Mouse (Mus musculus): ENCODE measurements around the gene Zdhhc11. TPM values are rescaled to one million over a fixed set of nuclear protein-coding genes. Genes with fewer than 3 reads are reported as not detected.
A peak's percentile ranks its signal among the peaks of the same experiment; 100 is the strongest.
"Not testable (repeated sequence)": the region's sequence is repeated elsewhere in the genome, so short reads cannot be mapped to it uniquely, and the experiment has no call there.

Gene Zdhhc11
- polyA plus RNA-seq, 1 experiment from 2014 or later: not detected

GRCm38 (mm10) chr13:74008948-74009718 lies 45.5 kb downstream of the Zdhhc11 start, which contains the start of gene Tppp:
TSS of gene Tppp (plus strand) at chr13:74009407.
- H3K4me3 ChIP-seq: peak within 1 kb of the TSS; percentile 62
- H3K27me3 ChIP-seq: peaks cover 17% of the 10 kb centered on the region
- H3K27ac ChIP-seq: peak within 1 kb of the TSS; percentile 48; the same call in 1 of the 2 replicates
- peaks cover 8% of the 10 kb centered on the region; the same call in 1 of the 2 replicates for H3K4me1 ChIP-seq
- no peaks in the 10 kb centered on the region for H3K9me3 ChIP-seq (replicated peaks)
- under 1% methylated on average over 56 of the region's 56 CpGs for WGBS
- peak; percentile 94 for ATAC-seq
- H3K36me3 ChIP-seq (ENCODE audit: poor library complexity, severe bottlenecking): no peaks in the 10 kb centered on the region
- H3K4me2 ChIP-seq: peak within 1 kb of the TSS; percentile 99
- peak within 1 kb of the TSS; percentile 65 for H3K9ac ChIP-seq

- Histone ChIP-seq H3K36me3 (ENCODE audit: poor library complexity, severe bottlenecking) (no peaks in the 10 kb centered on the region), H3K4me3 (peak overlapping the region; percentile 62), H3K9ac (peak overlapping the region; percentile 65), H3K4me1 (peaks cover 8% of the 10 kb centered on the region; the same call in 1 of the 2 replicates), H3K27ac (peak overlapping the region; percentile 48), H3K27me3 (peaks cover 17% of the 10 kb centered on the region), H3K4me2 (peak overlapping the region; percentile 99), H3K9me3 (replicated peaks) (no peaks in the 10 kb centered on the region)
- WGBS: 1% methylated on average over 55 of the region's 55 CpGs
- peak; percentile 64 for ATAC-seq
Observed at GRCm38 (mm10) chr13:74009791-74010614, 46.4 kb downstream of the Zdhhc11 start.

DNA sequence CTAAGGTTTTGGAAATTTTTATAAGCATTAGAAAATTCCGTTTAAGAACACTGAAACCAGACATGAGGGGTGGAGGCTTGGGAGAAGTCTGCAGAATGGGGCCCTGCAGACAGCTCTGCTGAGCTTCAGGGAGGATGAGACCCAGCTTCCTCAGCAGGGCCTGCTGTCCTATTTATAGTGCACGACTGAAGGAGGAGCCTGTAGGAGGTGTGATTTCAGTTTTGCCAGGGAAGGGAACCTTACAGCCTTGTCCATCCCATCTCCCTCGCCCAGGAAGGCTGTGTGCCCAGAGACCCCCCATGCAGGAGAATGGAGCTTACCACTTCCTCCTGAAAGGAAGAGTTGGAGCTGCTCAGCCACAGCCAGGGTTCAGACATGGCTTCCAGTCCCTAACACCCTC lies 47.0 kb downstream of the Zdhhc11 start:
- peaks cover 8% of the 10 kb centered on the region; the same call in 1 of the 2 replicates for H3K4me1 ChIP-seq
- H3K4me3 ChIP-seq: peak overlapping the region; percentile 62
- no peaks in the 10 kb centered on the region for H3K36me3 ChIP-seq (ENCODE audit: poor library complexity, severe bottlenecking)
- no peaks in the 10 kb centered on the region for H3K9me3 ChIP-seq (replicated peaks)
- peaks cover 17% of the 10 kb centered on the region for H3K27me3 ChIP-seq
- H3K9ac ChIP-seq: peak overlapping the region; percentile 65; the same call in 1 of the 2 replicates
- peak overlapping the region; percentile 48 for H3K27ac ChIP-seq
- H3K4me2 ChIP-seq: peak overlapping the region; percentile 99
- ATAC-seq: 0 out of 2 replicates have a peak, but pooled peaks have one; percentile 11
- 12% methylated on average over 3 of the region's 3 CpGs for WGBS

- Histone ChIP-seq H3K4me2 (no peak overlapping the region), H3K9me3 (replicated peaks) (no peaks in the 10 kb centered on the region), H3K4me3 (no peak overlapping the region), H3K4me1 (peaks cover under 1% of the 10 kb centered on the region; the same call in 1 of the 2 replicates), H3K9ac (no peak overlapping the region), H3K27me3 (no peaks in the 10 kb centered on the region), H3K27ac (no peak overlapping the region), H3K36me3 (ENCODE audit: poor library complexity, severe bottlenecking) (no peaks in the 10 kb centered on the region)
- ATAC-seq: no peak
- 81% methylated on average over 4 of the region's 4 CpGs for WGBS
Observed at GRCm38 (mm10) chr13:74015908-74016307, 52.3 kb downstream of the Zdhhc11 start.

GRCm38 (mm10) chr13:74017426-74017825 lies 53.8 kb downstream of the Zdhhc11 start:
- 80% methylated on average over 4 of the region's 4 CpGs for WGBS
- H3K4me3 ChIP-seq: no peak overlapping the region
- H3K9me3 ChIP-seq (replicated peaks): no peaks in the 10 kb centered on the region
- no peaks in the 10 kb centered on the region for H3K27me3 ChIP-seq
- no peaks in the 10 kb centered on the region for H3K4me1 ChIP-seq
- no peak for ATAC-seq
- H3K27ac ChIP-seq: no peak overlapping the region
- no peak overlapping the region for H3K4me2 ChIP-seq
- H3K36me3 ChIP-seq (ENCODE audit: poor library complexity, severe bottlenecking): no peaks in the 10 kb centered on the region
- H3K9ac ChIP-seq: no peak overlapping the region

- not testable (repeated sequence) for H3K4me2 ChIP-seq; H3K36me3 ChIP-seq (ENCODE audit: poor library complexity, severe bottlenecking); H3K4me1 ChIP-seq; H3K9me3 ChIP-seq (replicated peaks); H3K27ac ChIP-seq; H3K4me3 ChIP-seq; H3K9ac ChIP-seq; H3K27me3 ChIP-seq; ATAC-seq
- 88% methylated on average over 8 of the region's 8 CpGs for WGBS
Observed at GRCm38 (mm10) chr13:74019006-74019405, 55.4 kb downstream of the Zdhhc11 start.

DNA sequence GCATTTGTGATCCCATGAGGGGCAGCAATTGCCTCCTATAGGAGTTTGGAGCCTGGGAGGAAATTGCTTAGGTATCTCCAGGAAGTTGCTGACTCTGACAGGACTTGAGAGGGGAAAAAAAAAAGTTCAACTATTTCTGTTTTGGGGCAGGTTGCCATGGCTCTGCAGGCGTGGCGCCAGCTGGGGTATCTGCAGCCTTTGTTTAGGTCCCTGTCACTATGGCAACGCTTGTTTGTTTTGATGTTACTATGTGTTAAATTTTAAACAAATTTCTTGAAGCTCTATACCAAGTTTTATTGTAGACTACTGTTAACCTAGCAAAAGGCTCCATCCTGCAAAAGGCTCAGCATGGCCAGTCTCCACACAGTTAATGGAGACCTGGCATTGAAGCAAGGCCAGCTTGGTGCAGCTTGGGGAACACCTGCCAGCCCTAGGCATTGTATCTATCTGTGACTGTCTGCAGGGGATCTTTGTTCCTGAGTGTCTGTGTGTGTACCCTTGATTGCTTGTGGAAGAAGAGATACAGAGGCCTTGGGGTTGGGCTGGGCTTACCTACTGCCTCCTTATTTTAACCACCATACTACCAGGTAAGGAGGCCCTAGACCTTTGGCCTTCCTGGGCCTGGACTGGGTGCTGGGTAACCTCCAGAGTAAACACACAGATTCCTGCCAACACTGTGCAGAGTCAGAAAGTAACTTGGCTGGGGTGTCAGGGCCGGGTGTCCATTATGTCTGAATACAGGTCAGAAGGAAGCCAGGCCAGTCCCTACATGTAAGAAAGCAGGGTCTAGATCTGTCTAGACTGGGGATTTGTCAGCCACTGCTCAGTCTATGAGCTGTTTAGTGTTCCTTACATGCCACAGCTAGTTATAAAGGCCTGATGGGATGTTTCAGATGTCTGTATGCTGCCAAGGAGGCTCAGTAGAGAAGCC lies 61.8 kb downstream of the Zdhhc11 start:
- peak; percentile 19 for ATAC-seq

GRCm38 (mm10) chr13:74026215-74026614 lies 62.6 kb downstream of the Zdhhc11 start:
- ATAC-seq: peak; percentile 66
- Histone ChIP-seq H3K9me3 (replicated peaks) (no peaks in the 10 kb centered on the region), H3K4me1 (peaks cover 9% of the 10 kb centered on the region), H3K36me3 (ENCODE audit: poor library complexity, severe bottlenecking) (peaks cover 8% of the 10 kb centered on the region), H3K4me3 (no peak overlapping the region), H3K4me2 (no peak overlapping the region), H3K27ac (no peak overlapping the region), H3K27me3 (no peaks in the 10 kb centered on the region), H3K9ac (no peak overlapping the region)
- WGBS: 15% methylated on average over 2 of the region's 2 CpGs

More for the DNA sequence above, 61.8 kb downstream of the Zdhhc11 start:
- Histone ChIP-seq H3K4me1 (peaks cover 9% of the 10 kb centered on the region), H3K4me3 (no peak overlapping the region), H3K9ac (no peak overlapping the region), H3K4me2 (no peak overlapping the region), H3K36me3 (ENCODE audit: poor library complexity, severe bottlenecking) (0 out of 2 replicates have a peak, but pooled peaks cover under 1% of the 10 kb centered on the region), H3K9me3 (replicated peaks) (no peaks in the 10 kb centered on the region), H3K27ac (no peak overlapping the region), H3K27me3 (no peaks in the 10 kb centered on the region)
- 71% methylated on average over 4 of the region's 4 CpGs for WGBS

DNA sequence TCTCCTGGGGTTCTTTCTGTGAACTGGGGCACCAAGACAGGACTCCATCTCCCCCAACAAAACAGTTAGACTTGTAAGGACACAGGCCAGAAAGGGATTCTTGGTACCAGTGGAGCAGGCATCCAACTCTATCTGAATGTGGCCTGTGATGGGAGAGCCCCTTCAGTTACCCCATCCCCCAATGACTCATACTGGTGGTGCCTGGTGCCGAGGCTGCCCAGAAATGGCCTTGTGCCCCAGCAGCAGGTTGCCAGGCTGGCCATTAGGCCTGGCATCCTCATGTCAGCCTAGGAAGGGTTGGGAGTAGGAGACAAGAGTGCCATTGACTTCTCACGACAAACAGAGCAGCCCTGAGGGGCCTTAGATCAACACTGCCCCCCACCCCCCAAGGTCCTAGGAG lies 64.5 kb downstream of the Zdhhc11 start:
- WGBS: 79% methylated on average over 2 of the region's 2 CpGs
- H3K4me2 ChIP-seq: no peak overlapping the region
- no peak for ATAC-seq
- H3K36me3 ChIP-seq (ENCODE audit: poor library complexity, severe bottlenecking): peaks cover 23% of the 10 kb centered on the region
- H3K9ac ChIP-seq: no peak overlapping the region
- no peak overlapping the region for H3K27ac ChIP-seq
- no peak overlapping the region for H3K4me3 ChIP-seq
- no peaks in the 10 kb centered on the region for H3K27me3 ChIP-seq
- H3K4me1 ChIP-seq: peaks cover 9% of the 10 kb centered on the region
- no peaks in the 10 kb centered on the region for H3K9me3 ChIP-seq (replicated peaks)

DNA sequence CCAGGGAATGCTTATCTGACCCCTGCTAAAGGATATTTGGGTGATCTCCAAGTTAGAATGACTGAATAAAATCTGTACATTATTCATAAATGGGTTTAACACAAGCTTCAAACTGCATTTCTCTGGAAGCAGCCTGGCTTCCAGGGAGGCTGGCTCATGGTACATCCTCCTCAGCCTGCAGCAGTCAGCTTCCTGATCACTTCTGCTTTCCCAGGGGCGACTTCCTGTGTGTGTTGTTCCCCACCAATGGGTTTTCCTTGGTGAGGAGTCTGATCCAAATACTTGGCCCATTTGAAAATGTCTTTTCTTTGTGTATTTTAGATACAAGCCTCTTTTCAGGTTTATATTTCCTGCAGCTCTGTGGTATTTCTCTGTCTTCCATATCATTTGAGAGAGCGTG lies 65.4 kb downstream of the Zdhhc11 start:
- H3K36me3 ChIP-seq (ENCODE audit: poor library complexity, severe bottlenecking): peaks cover 23% of the 10 kb centered on the region
- no peak overlapping the region for H3K9ac ChIP-seq
- no peaks in the 10 kb centered on the region for H3K27me3 ChIP-seq
- no peak overlapping the region for H3K4me3 ChIP-seq
- H3K27ac ChIP-seq: no peak overlapping the region
- ATAC-seq: no peak
- WGBS: 91% methylated on average over 2 of the region's 2 CpGs
- H3K9me3 ChIP-seq (replicated peaks): no peaks in the 10 kb centered on the region
- no peak overlapping the region for H3K4me2 ChIP-seq
- H3K4me1 ChIP-seq: peaks cover 9% of the 10 kb centered on the region

DNA sequence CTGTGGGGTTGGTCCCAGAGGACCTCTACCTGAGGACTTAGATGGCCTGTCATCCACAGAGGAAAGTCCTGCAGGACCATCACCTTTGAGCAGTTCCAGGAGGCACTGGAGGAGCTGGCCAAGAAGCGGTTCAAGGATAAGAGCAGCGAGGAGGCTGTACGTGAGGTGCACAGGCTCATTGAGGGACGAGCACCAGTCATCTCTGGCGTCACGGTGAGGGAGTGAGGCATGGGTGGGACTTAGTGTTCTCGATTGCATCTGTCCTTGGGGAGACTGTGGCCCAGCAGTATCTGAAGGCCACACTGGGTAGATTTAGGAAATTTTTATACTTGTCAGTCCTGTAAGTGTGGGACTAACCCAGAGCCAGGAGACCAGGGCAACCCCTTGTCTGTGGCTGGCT lies 67.0 kb downstream of the Zdhhc11 start:
- H3K4me1 ChIP-seq: peaks cover under 1% of the 10 kb centered on the region; the same call in 1 of the 2 replicates
- no peak overlapping the region for H3K4me3 ChIP-seq
- H3K9me3 ChIP-seq (replicated peaks): no peaks in the 10 kb centered on the region
- no peak overlapping the region for H3K9ac ChIP-seq
- H3K36me3 ChIP-seq (ENCODE audit: poor library complexity, severe bottlenecking): peaks cover 26% of the 10 kb centered on the region
- no peak overlapping the region for H3K4me2 ChIP-seq
- no peak for ATAC-seq
- 91% methylated on average over 7 of the region's 7 CpGs for WGBS
- no peaks in the 10 kb centered on the region for H3K27me3 ChIP-seq
- no peak overlapping the region for H3K27ac ChIP-seq
